Mouse (Mus musculus) embryo, embryonic 11 days (tissue): ENCODE data around the gene Sae1.
A peak's percentile ranks its signal among the peaks of the same experiment; 100 is the strongest.

ENCODE experiments used
- DNase-seq: peaks from one replicate; pipeline ENCODE4 v3.0.0-alpha.2; 2015

The Sae1 gene

DNA sequence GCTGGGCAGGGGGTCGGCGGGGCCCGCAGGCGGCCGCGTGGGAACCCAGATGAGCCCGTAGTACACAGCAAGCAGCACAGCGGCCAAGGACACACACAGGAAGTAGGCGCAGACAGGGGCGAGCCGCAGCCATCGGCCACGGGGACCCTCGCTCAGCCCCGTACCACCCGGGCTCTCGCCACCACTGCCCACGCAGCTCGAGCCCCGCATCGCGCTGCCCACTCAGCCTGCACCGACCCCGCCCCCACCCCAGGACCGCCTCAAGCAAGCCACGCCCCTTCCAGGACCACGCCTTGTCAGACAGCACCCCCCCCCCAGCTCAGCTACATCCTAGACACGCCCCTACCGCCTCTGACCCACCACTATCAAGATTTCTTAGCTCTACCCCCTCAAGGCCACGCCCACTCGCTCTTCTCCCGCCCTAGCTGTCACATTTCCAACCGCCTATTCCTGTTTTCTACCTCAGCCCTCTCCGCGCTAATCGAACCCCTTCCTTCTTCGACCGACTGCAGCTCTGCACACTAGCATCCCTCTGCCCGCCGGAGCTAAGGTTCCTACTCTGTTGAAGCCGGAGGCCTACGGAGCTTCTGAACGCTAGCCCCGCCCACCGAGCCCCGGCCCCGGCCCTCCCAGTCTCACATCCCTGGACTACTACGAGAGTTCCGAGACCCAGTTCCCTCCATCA lies 114.4 kb downstream of the Sae1 start, which contains the start of gene Inafm1:
Inafm1 (minus strand) TSS at position 537 of the 685 bp plus-strand sequence.
- peak; percentile 97 for DNase-seq

DNA sequence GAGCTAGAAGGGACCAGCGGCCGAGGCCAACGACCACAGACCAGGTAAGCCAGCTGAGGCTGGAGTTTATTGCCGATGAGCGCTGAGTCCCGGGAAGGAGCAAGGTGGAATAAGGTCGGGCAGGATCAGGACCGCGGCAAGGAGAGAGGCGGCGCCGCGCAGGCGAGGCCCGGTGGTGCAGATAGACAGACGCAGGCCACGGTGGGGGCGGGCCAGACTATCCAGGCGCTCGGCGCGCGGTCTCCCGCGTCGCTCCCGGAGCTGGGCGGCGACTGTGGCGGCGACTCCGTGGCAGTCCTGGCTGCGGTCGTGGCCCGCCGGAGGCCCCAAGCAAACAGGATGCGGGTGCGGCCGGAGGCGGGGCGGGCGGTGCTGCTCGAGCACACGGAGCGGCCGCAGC lies 114.9 kb downstream of the Sae1 start:
- peak; percentile 83 for DNase-seq

DNA sequence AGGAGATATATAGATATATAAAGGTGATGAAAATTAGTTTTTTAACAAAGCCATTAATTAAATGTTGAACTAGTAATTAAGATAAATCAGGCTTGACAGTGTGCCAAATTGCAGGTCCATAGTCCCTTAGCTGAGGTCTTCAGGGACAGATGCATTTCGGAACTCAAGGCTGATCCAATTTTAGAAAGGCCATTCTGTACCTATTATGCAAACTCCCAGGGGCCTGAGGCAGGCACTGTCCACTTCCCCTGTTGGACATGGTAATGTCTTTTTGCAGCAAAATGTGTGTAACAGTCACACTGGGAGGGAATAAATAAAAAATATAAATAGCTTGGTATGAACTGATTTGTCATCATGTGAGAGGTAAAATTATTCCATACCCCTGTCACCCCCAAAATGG lies 116.5 kb downstream of the Sae1 start:
- no peak for DNase-seq
